Mouse (Mus musculus) urinary bladder, adult 2 months (tissue): ENCODE results near the gene Sept6. TPM values are rescaled to one million over a fixed set of nuclear protein-coding genes. Genes with fewer than 3 reads are reported as not detected.

Experiments used
- DNase-seq: peaks from one replicate; pipeline ENCODE4 v3.0.0; 2022; ENCODE audit warnings: low spot score
- polyA plus RNA-seq: library from polyadenylated mRNA; depleted of rRNA; stranded (reverse); fragments of >200 nt; gene quantifications from 2 replicates; pipeline ENCODE4 v1.2.3, GENCODE M21; 2012; rRNA removed

Gene Sept6
- 11.7 and 14.7 TPM in 2 replicates for polyA plus RNA-seq

GRCm38 (mm10) chrX:36991694-36992093, at the start of gene Sept6:
Sept6 (minus strand) TSS chrX:36991794.
- no peak for DNase-seq

GRCm38 (mm10) chrX:37028378-37028777, 36.8 kb upstream of the Sept6 start:
- DNase-seq = no peak

GRCm38 (mm10) chrX:37023652-37024309, 32.2 kb upstream of the Sept6 start:
- no peak for DNase-seq

GRCm38 (mm10) chrX:37022690-37023089, 31.1 kb upstream of the Sept6 start:
- DNase-seq = peak; percentile 27

GRCm38 (mm10) chrX:37019045-37019444, 27.5 kb upstream of the Sept6 start:
- DNase-seq = no peak

GRCm38 (mm10) chrX:37018150-37018654, 26.6 kb upstream of the Sept6 start:
- DNase-seq = no peak

- no peak for DNase-seq
These were observed 22.3 kb upstream of the Sept6 start for GRCm38 (mm10) chrX:37013870-37014269.

- no peak for DNase-seq
These were observed 555 bp downstream of the Sept6 start for GRCm38 (mm10) chrX:36991039-36991438.

- no peak for DNase-seq
These were observed 1.7 kb downstream of the Sept6 start for GRCm38 (mm10) chrX:36989752-36990404.

- peak; percentile 34 for DNase-seq
These were observed 2.3 kb downstream of the Sept6 start for GRCm38 (mm10) chrX:36989234-36989751.

GRCm38 (mm10) chrX:36988754-36989153, 2.8 kb downstream of the Sept6 start:
- DNase-seq = no peak

GRCm38 (mm10) chrX:36987851-36988250, 3.7 kb downstream of the Sept6 start:
- DNase-seq = no peak

GRCm38 (mm10) chrX:36985041-36985440, 6.6 kb downstream of the Sept6 start:
- DNase-seq = no peak

- no peak for DNase-seq
These were observed 7.8 kb downstream of the Sept6 start for GRCm38 (mm10) chrX:36983654-36984311.

- no peak for DNase-seq
These were observed 8.5 kb downstream of the Sept6 start for GRCm38 (mm10) chrX:36982892-36983653.

GRCm38 (mm10) chrX:36980563-36981187, 10.9 kb downstream of the Sept6 start:
- DNase-seq = no peak

GRCm38 (mm10) chrX:36977863-36978262, 13.7 kb downstream of the Sept6 start:
- DNase-seq = no peak

- no peak for DNase-seq
These were observed 14.6 kb downstream of the Sept6 start for GRCm38 (mm10) chrX:36976980-36977379.

GRCm38 (mm10) chrX:36976272-36976671, 15.3 kb downstream of the Sept6 start:
- DNase-seq = no peak

- DNase-seq = no peak
These were observed 16.7 kb downstream of the Sept6 start for GRCm38 (mm10) chrX:36974905-36975304.

GRCm38 (mm10) chrX:36972951-36973471, 18.6 kb downstream of the Sept6 start:
- DNase-seq = no peak
